Mouse (Mus musculus): Measurements from ENCODE around the gene Rhox2e. TPM values are rescaled to one million over a fixed set of nuclear protein-coding genes. Genes with fewer than 3 reads are reported as not detected.
"Not testable (repeated sequence)": the region's sequence is repeated elsewhere in the genome, so short reads cannot be mapped to it uniquely, and the experiment has no call there.

The Rhox2e gene
- not detected in 2 replicates for polyA plus RNA-seq (2016; fragmentation: Nextera tagmentation; extraction: Ambion mirVana)

DNA sequence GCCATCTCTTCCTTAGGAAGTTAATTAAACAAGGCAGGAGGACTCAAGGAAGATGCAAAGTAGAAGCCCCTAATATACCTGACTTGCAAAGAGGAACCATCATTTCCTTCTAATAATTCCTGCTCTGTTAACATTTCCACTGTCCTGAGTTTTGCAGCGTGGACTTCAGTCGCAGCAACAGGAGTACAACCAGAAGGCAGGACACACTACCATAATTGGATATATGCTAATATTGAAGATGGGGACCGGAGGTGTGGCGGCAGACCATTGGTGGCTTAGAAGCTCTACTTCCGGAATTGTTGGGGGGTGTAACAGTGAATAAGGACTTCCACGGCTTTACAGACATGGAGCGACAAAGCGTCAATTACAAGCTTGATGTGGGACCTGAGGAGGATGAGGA is at the start of gene Rhox2e:
Gene Rhox2e (plus strand): TSS at position 301 of the 400 bp plus-strand sequence.
- not testable (repeated sequence) for H3K9me3 ChIP-seq; H3K36me3 ChIP-seq; H3K9ac ChIP-seq (replicated peaks); H3K4me1 ChIP-seq (replicated peaks); H3K27ac ChIP-seq; ATAC-seq (ENCODE audit: insufficient number of reproducible peaks, insufficient read depth, low FRiP score, low TSS enrichment, low read depth); H3K4me2 ChIP-seq; H3K27me3 ChIP-seq; H3K4me3 ChIP-seq (replicated peaks)
- 88% methylated on average over 2 of the region's 8 CpGs for WGBS

DNA sequence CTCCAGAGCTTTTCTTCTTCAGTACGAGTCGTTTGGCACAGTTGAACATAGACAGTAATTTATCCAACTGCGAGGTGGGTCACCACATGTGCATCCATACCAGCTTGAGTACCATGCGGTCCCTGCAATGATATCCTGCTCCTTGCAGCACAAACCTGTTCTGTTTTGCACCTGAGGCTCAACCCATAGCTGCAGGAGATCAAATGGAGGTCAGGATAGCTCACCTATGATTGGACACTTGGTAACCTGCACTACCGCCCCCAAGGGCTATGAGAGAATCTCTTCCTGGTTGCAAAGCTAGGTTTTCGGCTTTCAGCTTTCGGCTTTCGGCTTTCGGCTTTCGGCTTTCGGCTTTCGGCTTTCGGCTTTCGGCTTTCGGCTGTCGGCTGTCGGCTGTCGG is 16.2 kb upstream of the Rhox2e start, which contains the start of gene Rhox4d:
Gene Rhox4d (plus strand): TSS at position 301 of the 400 bp plus-strand sequence.
- not testable (repeated sequence) for H3K4me2 ChIP-seq; H3K36me3 ChIP-seq; H3K9me3 ChIP-seq; H3K4me3 ChIP-seq (replicated peaks); H3K27ac ChIP-seq; H3K9ac ChIP-seq (replicated peaks); H3K27me3 ChIP-seq; H3K4me1 ChIP-seq (replicated peaks); ATAC-seq (ENCODE audit: insufficient number of reproducible peaks, insufficient read depth, low FRiP score, low TSS enrichment, low read depth)
- WGBS: 97% methylated on average over 13 of the region's 18 CpGs

DNA sequence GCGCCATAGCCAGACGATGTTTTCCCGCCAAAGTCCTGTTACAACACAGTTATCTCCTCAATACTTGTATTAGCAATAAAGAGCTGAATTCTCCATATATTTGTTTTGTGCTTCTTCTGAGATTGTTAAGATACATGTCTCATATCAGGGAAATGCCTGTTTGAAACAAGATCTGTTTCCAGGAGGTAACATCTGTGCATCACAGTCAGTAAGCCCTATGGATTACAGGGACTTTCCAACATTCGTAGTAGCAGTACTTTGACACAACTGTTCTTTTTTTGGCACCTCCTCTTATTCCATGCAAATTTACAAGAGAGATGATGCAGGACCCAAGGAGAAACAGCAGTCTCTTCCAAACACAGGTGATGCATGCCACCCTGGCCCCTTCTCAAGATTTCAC is 11.5 kb downstream of the Rhox2e start, which contains the start of gene Rhox3e:
Gene Rhox3e (plus strand): TSS at position 301 of the 400 bp plus-strand sequence.
- H3K4me1 ChIP-seq (replicated peaks); H3K9me3 ChIP-seq; H3K27me3 ChIP-seq; ATAC-seq (ENCODE audit: insufficient number of reproducible peaks, insufficient read depth, low FRiP score, low TSS enrichment, low read depth); H3K9ac ChIP-seq (replicated peaks); H3K36me3 ChIP-seq; H3K27ac ChIP-seq; H3K4me3 ChIP-seq (replicated peaks); H3K4me2 ChIP-seq: not testable (repeated sequence)
- no CpG with 5 or more reads among the region's 4 CpGs for WGBS

DNA sequence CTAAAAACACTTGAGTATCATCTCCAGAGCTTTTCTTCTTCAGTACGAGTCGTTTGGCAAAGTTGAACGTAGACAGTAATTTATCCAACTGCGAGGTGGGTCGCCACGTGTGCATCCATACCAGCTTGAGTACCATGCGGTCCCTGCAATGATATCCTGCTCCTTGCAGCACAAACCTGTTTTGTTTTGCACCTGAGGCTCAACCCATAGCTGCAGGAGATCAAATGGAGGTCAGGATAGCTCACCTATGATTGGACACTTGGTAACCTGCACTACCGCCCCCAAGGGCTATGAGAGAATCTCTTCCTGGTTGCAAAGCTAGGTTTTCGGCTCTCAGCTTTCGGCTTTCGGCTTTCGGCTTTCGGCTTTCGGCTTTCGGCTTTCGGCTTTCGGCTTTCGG is 26.9 kb downstream of the Rhox2e start, which contains the start of gene Rhox4e:
Gene Rhox4e (plus strand): TSS at position 301 of the 400 bp plus-strand sequence.
- H3K4me1 ChIP-seq (replicated peaks); H3K27me3 ChIP-seq; H3K4me3 ChIP-seq (replicated peaks); H3K4me2 ChIP-seq; ATAC-seq (ENCODE audit: insufficient number of reproducible peaks, insufficient read depth, low FRiP score, low TSS enrichment, low read depth); H3K9ac ChIP-seq (replicated peaks); H3K36me3 ChIP-seq; H3K27ac ChIP-seq; H3K9me3 ChIP-seq: not testable (repeated sequence)
- WGBS: 96% methylated on average over 10 of the region's 18 CpGs

DNA sequence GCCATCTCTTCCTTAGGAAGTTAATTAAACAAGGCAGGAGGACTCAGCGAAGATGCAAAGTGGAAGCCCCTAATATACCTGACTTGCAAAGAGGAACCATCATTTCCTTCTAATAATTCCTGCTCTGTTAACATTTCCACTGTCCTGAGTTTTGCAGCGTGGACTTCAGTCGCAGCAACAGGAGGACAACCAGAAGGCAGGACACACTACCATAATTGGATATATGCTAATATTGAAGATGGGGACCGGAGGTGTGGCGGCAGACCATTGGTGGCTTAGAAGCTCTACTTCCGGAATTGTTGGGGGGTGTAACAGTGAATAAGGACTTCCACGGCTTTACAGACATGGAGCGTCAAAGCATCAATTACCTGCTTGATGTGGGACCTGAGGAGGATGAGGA is 40.9 kb downstream of the Rhox2e start, which contains the start of gene Rhox2f:
Gene Rhox2f (plus strand): TSS at position 301 of the 400 bp plus-strand sequence.
- 92% methylated on average over 8 of the region's 8 CpGs for WGBS
- not testable (repeated sequence) for H3K36me3 ChIP-seq; H3K27ac ChIP-seq; H3K9ac ChIP-seq (replicated peaks); H3K9me3 ChIP-seq; H3K4me3 ChIP-seq (replicated peaks); H3K4me2 ChIP-seq; H3K4me1 ChIP-seq (replicated peaks); ATAC-seq (ENCODE audit: insufficient number of reproducible peaks, insufficient read depth, low FRiP score, low TSS enrichment, low read depth); H3K27me3 ChIP-seq

DNA sequence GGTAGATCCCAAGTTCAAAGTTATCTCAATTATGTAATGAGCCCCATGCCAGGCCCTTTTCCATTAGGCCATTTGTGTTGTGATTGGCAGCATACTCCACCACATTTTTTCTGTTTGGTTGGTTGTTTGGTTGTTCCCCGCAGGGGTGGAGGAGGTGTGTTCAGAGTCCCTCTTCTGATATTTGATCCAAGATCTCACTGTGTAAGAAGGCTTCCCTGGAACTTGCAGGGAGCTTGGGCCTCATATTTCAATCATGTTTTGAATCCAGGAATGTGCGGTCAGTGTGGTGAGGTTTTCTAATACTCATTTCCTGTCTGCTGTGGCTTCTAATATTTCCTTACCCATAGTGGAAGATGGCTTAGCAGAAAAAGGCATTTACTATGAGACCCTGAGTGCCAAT is 42.4 kb downstream of the Rhox2e start:
- H3K27me3 ChIP-seq; H3K9me3 ChIP-seq; H3K4me2 ChIP-seq; H3K9ac ChIP-seq (replicated peaks); H3K27ac ChIP-seq; H3K36me3 ChIP-seq; H3K4me1 ChIP-seq (replicated peaks); ATAC-seq (ENCODE audit: insufficient number of reproducible peaks, insufficient read depth, low FRiP score, low TSS enrichment, low read depth); H3K4me3 ChIP-seq (replicated peaks): not testable (repeated sequence)
- WGBS: 34% methylated on average over 2 of the region's 2 CpGs

DNA sequence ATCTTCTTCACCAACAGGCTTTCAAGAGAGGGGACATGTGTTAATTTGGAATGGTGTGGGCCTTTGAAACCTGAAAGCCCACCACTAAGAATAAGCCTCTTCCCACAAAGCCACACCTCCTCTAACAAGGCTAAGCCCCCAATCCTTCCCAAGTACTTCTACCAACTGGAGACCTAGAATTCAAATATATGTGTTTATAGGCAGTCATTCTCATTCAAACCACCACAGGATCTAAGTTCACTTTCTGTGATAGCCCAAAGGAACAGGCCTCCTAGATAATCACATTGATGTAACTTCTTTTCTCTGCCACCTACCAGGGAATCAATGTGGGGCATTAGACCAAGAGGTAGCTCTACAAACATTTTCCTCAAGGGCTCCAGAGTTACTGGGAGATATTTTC is 50.4 kb downstream of the Rhox2e start, which contains the start of gene Rhox3f:
Gene Rhox3f (plus strand): TSS at position 301 of the 400 bp plus-strand sequence.
- not testable (repeated sequence) for ATAC-seq (ENCODE audit: insufficient number of reproducible peaks, insufficient read depth, low FRiP score, low TSS enrichment, low read depth); H3K36me3 ChIP-seq; H3K9ac ChIP-seq (replicated peaks); H3K4me1 ChIP-seq (replicated peaks); H3K27ac ChIP-seq; H3K4me2 ChIP-seq; H3K9me3 ChIP-seq; H3K27me3 ChIP-seq; H3K4me3 ChIP-seq (replicated peaks)

Other genes starting within 250 kb of the Rhox2e start
- gene Rhox3a2, start 150.4 kb upstream of the Rhox2e start, polyA plus RNA-seq (2016; fragmentation: Nextera tagmentation; extraction: Ambion mirVana): not detected in 2 replicates
- gene Rhox4a2, start 139.6 kb upstream of the Rhox2e start, polyA plus RNA-seq (2016; fragmentation: Nextera tagmentation; extraction: Ambion mirVana): not detected in 2 replicates
- not detected in 2 replicates for gene Rhox2b, start 118.4 kb upstream of the Rhox2e start, polyA plus RNA-seq (2016; fragmentation: Nextera tagmentation; extraction: Ambion mirVana)
- 0.30 TPM in 1 of 2 replicates, not detected in the other for gene Rhox4b, start 98.0 kb upstream of the Rhox2e start, polyA plus RNA-seq (2016; fragmentation: Nextera tagmentation; extraction: Ambion mirVana)
- gene Rhox2c, start 76.8 kb upstream of the Rhox2e start, polyA plus RNA-seq (2016; fragmentation: Nextera tagmentation; extraction: Ambion mirVana): not detected in 2 replicates
- not detected in 2 replicates for gene Rhox3c, start 71.9 kb upstream of the Rhox2e start, polyA plus RNA-seq (2016; fragmentation: Nextera tagmentation; extraction: Ambion mirVana)
- gene Rhox4c, start 50.1 kb upstream of the Rhox2e start, polyA plus RNA-seq (2016; fragmentation: Nextera tagmentation; extraction: Ambion mirVana): not detected in 2 replicates
- not detected in 2 replicates for gene Rhox2d, start 37.0 kb upstream of the Rhox2e start, polyA plus RNA-seq (2016; fragmentation: Nextera tagmentation; extraction: Ambion mirVana)
- gene Rhox4d, start 16.1 kb upstream of the Rhox2e start, polyA plus RNA-seq (2016; fragmentation: Nextera tagmentation; extraction: Ambion mirVana): not detected in 2 replicates
- not detected in 2 replicates for gene Rhox3e, start 11.6 kb downstream of the Rhox2e start, polyA plus RNA-seq (2016; fragmentation: Nextera tagmentation; extraction: Ambion mirVana)
- not detected in 2 replicates for gene Rhox4e, start 27.0 kb downstream of the Rhox2e start, polyA plus RNA-seq (2016; fragmentation: Nextera tagmentation; extraction: Ambion mirVana)
- not detected in 2 replicates for gene Rhox2f, start 41.0 kb downstream of the Rhox2e start, polyA plus RNA-seq (2016; fragmentation: Nextera tagmentation; extraction: Ambion mirVana)
- gene Rhox3f, start 50.5 kb downstream of the Rhox2e start, polyA plus RNA-seq (2016; fragmentation: Nextera tagmentation; extraction: Ambion mirVana): not detected in 2 replicates
- not detected in 2 replicates for gene Rhox4f, start 77.3 kb downstream of the Rhox2e start, polyA plus RNA-seq (2016; fragmentation: Nextera tagmentation; extraction: Ambion mirVana)
- not detected in 2 replicates for gene Rhox3g, start 98.2 kb downstream of the Rhox2e start, polyA plus RNA-seq (2016; fragmentation: Nextera tagmentation; extraction: Ambion mirVana)
- gene Rhox2g, start 113.0 kb downstream of the Rhox2e start, polyA plus RNA-seq (2016; fragmentation: Nextera tagmentation; extraction: Ambion mirVana): not detected in 2 replicates
- not detected in 2 replicates for gene Rhox4g, start 120.9 kb downstream of the Rhox2e start, polyA plus RNA-seq (2016; fragmentation: Nextera tagmentation; extraction: Ambion mirVana)
- not detected in 2 replicates for gene Rhox3h, start 138.3 kb downstream of the Rhox2e start, polyA plus RNA-seq (2016; fragmentation: Nextera tagmentation; extraction: Ambion mirVana)
- gene Rhox2h, start 142.8 kb downstream of the Rhox2e start, polyA plus RNA-seq (2016; fragmentation: Nextera tagmentation; extraction: Ambion mirVana): not detected in 2 replicates